Mouse (Mus musculus): ENCODE measurements at regions not wholly inside any gene's neighbourhood (a gene's known extent, or its start where the extent isn't known, plus 50 kb on each side); places are given as distances from the start of the nearest gene placed in this dataset.

- TF ChIP-seq CTCF (IDR thresholded peaks at IDR 0.05) (no peak), EP300 (IDR thresholded peaks at IDR 0.05) (no peak)
These were observed 123.7 kb upstream of the Ccn2 start for GRCm38 (mm10) chr10:24471521-24471920.
